Mouse (Mus musculus) embryonic facial prominence, embryonic 11.5 days (tissue): ENCODE data around the gene Map3k20. TPM values are rescaled to one million over a fixed set of nuclear protein-coding genes. Genes with fewer than 3 reads are reported as not detected.

ENCODE experiments used
- ATAC-seq: fragments of 200-750 bp; cut with Nextera tagmentation; replicated peaks from 2 replicates; pipeline ENCODE4 v1.8.0; 2017; ENCODE audit warnings: low read depth; ENCODE audit not compliant: insufficient number of reproducible peaks, low FRiP score, low TSS enrichment
- DNase-seq: peaks from one replicate; pipeline ENCODE4 v3.0.0-alpha.2; 2015; ENCODE audit warnings: low spot score
- H3K27ac ChIP-seq: fragments of 300-500 bp; sonication (generic); replicated peaks from 2 replicates; pipeline ENCODE4 v1.5.1; 2014; ENCODE audit warnings: mild to moderate bottlenecking, low read depth, low read length, control low read depth
- H3K27me3 ChIP-seq: fragments of 300-500 bp; sonication (generic); 2 replicates; pipeline ENCODE4 v1.6.1; 2014; ENCODE audit warnings: mild to moderate bottlenecking, low read length, moderate library complexity, mixed read lengths; ENCODE audit not compliant: control insufficient read depth, insufficient read depth
- H3K36me3 ChIP-seq: fragments of 300-500 bp; sonication (generic); replicated peaks from 2 replicates; pipeline ENCODE4 v1.6.1; 2014; ENCODE audit warnings: low read depth, mild to moderate bottlenecking, low read length, moderate library complexity, mixed read lengths; ENCODE audit not compliant: control insufficient read depth, insufficient read depth
- H3K4me1 ChIP-seq: fragments of 300-500 bp; sonication (generic); 2 replicates; pipeline ENCODE4 v1.6.1; 2014; ENCODE audit warnings: low read length, mixed read lengths; ENCODE audit not compliant: control insufficient read depth, insufficient read depth
- H3K4me2 ChIP-seq: fragments of 300-500 bp; sonication (generic); 2 replicates; pipeline ENCODE4 v1.6.1; 2014; ENCODE audit warnings: low read depth, mild to moderate bottlenecking, control low read depth, low read length, moderate library complexity
- H3K4me3 ChIP-seq: fragments of 300-500 bp; sonication (generic); 2 replicates; pipeline ENCODE4 v1.5.1; 2014; ENCODE audit warnings: low read depth, low read length, control low read depth
- H3K9ac ChIP-seq: fragments of 300-500 bp; sonication (generic); replicated peaks from 2 replicates; pipeline ENCODE4 v1.6.1; 2014; ENCODE audit warnings: mild to moderate bottlenecking, control low read depth, low read length
- H3K9me3 ChIP-seq: fragments of 300-500 bp; sonication (generic); replicated peaks from 2 replicates; pipeline ENCODE4 v1.6.1; 2016; ENCODE audit warnings: mild to moderate bottlenecking, low read length, inconsistent platforms, mixed read lengths; ENCODE audit not compliant: control insufficient read depth
- WGBS: fragments of 180-500 bp; shearing (Covaris S2); extraction: QIAGEN DNeasy Blood & Tissue Kit; methylation state at CpG from one replicate; pipeline ENCODE4 v1.1.7; 2014; 5-methylcytosine and 5-hydroxymethylcytosine counted together
- polyA plus RNA-seq: library from polyadenylated mRNA; unstranded; fragments of >200 nt; fragmentation: Nextera tagmentation; extraction: Ambion mirVana; gene quantifications from 2 replicates; pipeline ENCODE4 v1.2.1, GENCODE M21; 2014

Map3k20 gene
- polyA plus RNA-seq, 1 experiment from 2014 or later = 8.8 TPM

- Histone ChIP-seq H3K4me3 (no peak overlapping the region), H3K27me3 (no peaks in the 10 kb centered on the region), H3K36me3 (no peaks in the 10 kb centered on the region), H3K9ac (no peak overlapping the region), H3K9me3 (no peaks in the 10 kb centered on the region), H3K27ac (no peak overlapping the region), H3K4me2 (no peak overlapping the region), H3K4me1 (peaks cover 2% of the 10 kb centered on the region; the same call in 1 of the 2 replicates)
- DNase-seq (no peak), ATAC-seq (no peak)
- 67% methylated on average over 12 of the region's 12 CpGs for WGBS
Observed at GRCm38 (mm10) chr2:72242910-72243675, 42.3 kb upstream of the Map3k20 start.

DNA sequence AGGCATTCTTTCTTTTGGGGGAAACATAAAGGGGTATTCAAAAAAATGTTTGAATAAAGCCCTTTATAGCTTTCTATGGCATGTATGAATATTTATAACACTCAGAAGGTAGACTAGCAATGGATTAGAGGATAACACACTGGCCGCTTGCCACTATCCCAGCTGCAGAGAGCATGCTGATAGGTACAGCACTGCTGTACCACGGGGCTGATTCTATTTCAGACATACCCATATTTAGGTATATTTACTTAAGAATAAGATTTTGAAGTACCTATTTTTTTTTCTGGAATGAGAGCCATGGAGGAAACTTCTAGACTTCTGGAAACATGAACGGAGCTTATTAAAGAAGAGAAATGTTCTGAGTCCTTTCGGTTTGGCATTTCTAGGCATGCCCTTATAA lies 39.8 kb upstream of the Map3k20 start:
- ATAC-seq (no peak), DNase-seq (no peak)
- Histone ChIP-seq H3K4me2 (no peak overlapping the region), H3K27ac (no peak overlapping the region), H3K9ac (no peak overlapping the region), H3K9me3 (no peaks in the 10 kb centered on the region), H3K4me1 (no peaks in the 10 kb centered on the region), H3K4me3 (no peak overlapping the region), H3K27me3 (no peaks in the 10 kb centered on the region), H3K36me3 (no peaks in the 10 kb centered on the region)
- 88% methylated on average over 4 of the region's 4 CpGs for WGBS

GRCm38 (mm10) chr2:72246376-72246775 lies 39.1 kb upstream of the Map3k20 start:
- H3K27ac ChIP-seq = no peak overlapping the region
- no peak overlapping the region for H3K4me3 ChIP-seq
- no peaks in the 10 kb centered on the region for H3K9me3 ChIP-seq
- no peak overlapping the region for H3K4me2 ChIP-seq
- WGBS = 84% methylated on average over 11 of the region's 11 CpGs
- H3K4me1 ChIP-seq = no peaks in the 10 kb centered on the region
- DNase-seq (no peak), ATAC-seq (no peak)
- H3K36me3 ChIP-seq = no peaks in the 10 kb centered on the region
- H3K27me3 ChIP-seq = no peaks in the 10 kb centered on the region
- no peak overlapping the region for H3K9ac ChIP-seq

DNA sequence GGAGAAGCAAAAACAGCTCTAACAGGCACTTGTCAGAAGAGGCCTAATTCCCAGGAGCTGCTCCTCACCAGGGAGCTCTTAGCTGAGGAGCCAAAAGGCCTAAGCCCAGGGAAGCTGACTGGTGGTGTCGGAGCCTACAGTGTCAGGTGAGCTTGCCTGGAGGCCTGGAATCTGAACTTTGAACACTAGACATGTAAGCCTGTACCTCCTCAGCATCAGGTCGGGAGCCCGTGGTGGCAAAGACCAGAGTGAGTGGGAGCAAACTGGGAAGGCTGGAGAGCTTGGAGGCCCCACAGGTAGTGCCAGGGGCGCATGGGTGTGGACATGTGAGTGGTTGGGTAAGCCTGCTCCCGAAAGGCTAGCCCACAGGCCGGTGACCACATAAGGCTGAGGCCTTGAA lies 37.6 kb upstream of the Map3k20 start:
- no peak overlapping the region for H3K9ac ChIP-seq
- H3K9me3 ChIP-seq = no peaks in the 10 kb centered on the region
- no peaks in the 10 kb centered on the region for H3K36me3 ChIP-seq
- no peaks in the 10 kb centered on the region for H3K4me1 ChIP-seq
- H3K27me3 ChIP-seq = no peaks in the 10 kb centered on the region
- no peak overlapping the region for H3K4me2 ChIP-seq
- WGBS = 92% methylated on average over 6 of the region's 6 CpGs
- no peak overlapping the region for H3K4me3 ChIP-seq
- H3K27ac ChIP-seq = no peak overlapping the region
- DNase-seq = no peak
- ATAC-seq = no peak

GRCm38 (mm10) chr2:72252510-72253505 lies 32.6 kb upstream of the Map3k20 start:
- DNase-seq (no peak), ATAC-seq (no peak)
- Histone ChIP-seq H3K4me2 (no peak overlapping the region), H3K27ac (no peak overlapping the region), H3K4me1 (no peaks in the 10 kb centered on the region), H3K9me3 (no peaks in the 10 kb centered on the region), H3K4me3 (no peak overlapping the region), H3K36me3 (no peaks in the 10 kb centered on the region), H3K9ac (no peak overlapping the region), H3K27me3 (no peaks in the 10 kb centered on the region)
- 68% methylated on average over 18 of the region's 18 CpGs for WGBS

- H3K27me3 ChIP-seq = no peaks in the 10 kb centered on the region
- no peaks in the 10 kb centered on the region for H3K4me1 ChIP-seq
- no peak for ATAC-seq
- DNase-seq = no peak
- H3K9me3 ChIP-seq = no peaks in the 10 kb centered on the region
- H3K4me3 ChIP-seq = no peak overlapping the region
- no peak overlapping the region for H3K27ac ChIP-seq
- no peaks in the 10 kb centered on the region for H3K36me3 ChIP-seq
- no peak overlapping the region for H3K4me2 ChIP-seq
- 67% methylated on average over 4 of the region's 4 CpGs for WGBS
- H3K9ac ChIP-seq = no peak overlapping the region
Observed at GRCm38 (mm10) chr2:72253882-72254281, 31.6 kb upstream of the Map3k20 start.

DNA sequence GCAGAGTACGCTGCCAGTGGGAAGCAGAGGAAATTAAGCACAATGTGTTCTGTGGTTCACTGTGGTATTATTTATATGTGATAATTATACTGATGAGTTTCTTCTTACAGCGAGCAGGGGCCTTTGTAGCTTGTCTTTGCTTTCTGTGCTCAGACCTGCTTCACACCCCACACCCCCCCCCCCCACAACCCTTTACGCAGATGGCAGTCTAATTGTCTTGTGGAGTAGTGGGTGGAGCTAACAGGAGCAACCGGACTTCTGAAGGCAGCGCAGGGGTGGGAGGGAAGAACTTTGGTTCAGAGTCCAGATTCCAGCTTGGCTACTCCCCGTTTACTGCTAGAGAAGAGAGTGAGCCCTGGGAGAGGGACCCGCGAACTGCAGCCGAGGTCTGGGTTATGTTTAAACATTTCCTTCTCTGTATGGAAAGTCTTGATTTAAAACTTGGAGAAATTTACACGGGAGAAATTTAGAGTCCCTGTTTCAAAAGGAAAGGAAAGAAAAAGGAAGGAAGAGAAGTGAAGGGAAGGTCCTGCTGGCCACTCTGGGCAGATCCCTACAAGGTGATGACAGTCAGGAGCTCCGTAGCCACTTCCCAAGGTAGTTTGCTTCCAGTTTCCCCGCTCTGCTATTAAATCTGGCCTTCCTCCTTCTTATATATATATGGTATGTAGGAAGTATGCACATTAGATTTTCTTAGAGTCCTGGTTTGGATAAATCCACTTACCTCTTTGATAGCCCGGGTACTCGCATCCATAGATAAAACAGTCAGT lies 30.4 kb upstream of the Map3k20 start:
- 36% methylated on average over 14 of the region's 14 CpGs for WGBS
- H3K4me1 ChIP-seq = no peaks in the 10 kb centered on the region
- no peak overlapping the region for H3K4me3 ChIP-seq
- H3K27me3 ChIP-seq = no peaks in the 10 kb centered on the region
- peak; percentile 53 for DNase-seq
- no peaks in the 10 kb centered on the region for H3K36me3 ChIP-seq
- no peaks in the 10 kb centered on the region for H3K9me3 ChIP-seq
- no peak for ATAC-seq
- no peak overlapping the region for H3K9ac ChIP-seq
- no peak overlapping the region for H3K4me2 ChIP-seq
- no peak overlapping the region for H3K27ac ChIP-seq
